Mouse (Mus musculus) CH12F3 (cell line): Measurements from ENCODE around the gene Eps8l3.

Experiments used
- in situ Hi-C: fragments of 300-500 bp; cut with MboI; formaldehyde crosslinking; loops from 2 replicates; pipeline ENCODE4 v1.14.3; 2020; ENCODE audit warnings: low sequenced_read_pairs

The Eps8l3 gene

GRCm38 (mm10) chr3:107941261-107941660 lies 64.2 kb downstream of the Eps8l3 start:
- in situ Hi-C loops, result no loop called here
